Mouse (Mus musculus) liver, embryonic 16.5 days (tissue): ENCODE measurements around the gene Cd244a. TPM values are rescaled to one million over a fixed set of nuclear protein-coding genes. Genes with fewer than 3 reads are reported as not detected.

Experiments
- ATAC-seq: fragments of 200-750 bp; cut with Nextera tagmentation; 2 replicates; pipeline ENCODE4 v1.8.0; 2017; ENCODE audit warnings: low read depth, mild to moderate bottlenecking, moderate number of reproducible peaks, moderate library complexity
- H3K27ac ChIP-seq: fragments of 300-500 bp; sonication (generic); 2 replicates; pipeline ENCODE4 v1.5.1; 2014; ENCODE audit warnings: mild to moderate bottlenecking, low read length
- H3K27me3 ChIP-seq: fragments of 300-500 bp; sonication (generic); 2 replicates; pipeline ENCODE4 v1.6.1; 2014; ENCODE audit warnings: low read depth, low read length, mixed read lengths; ENCODE audit not compliant: control insufficient read depth, insufficient read depth
- H3K36me3 ChIP-seq: fragments of 300-500 bp; sonication (generic); 2 replicates; pipeline ENCODE4 v1.6.1; 2014; ENCODE audit warnings: mild to moderate bottlenecking; ENCODE audit not compliant: control insufficient read depth, insufficient read depth
- H3K4me1 ChIP-seq: fragments of 300-500 bp; sonication (generic); 2 replicates; pipeline ENCODE4 v1.6.1; 2014; ENCODE audit warnings: low read depth, low read length, mixed read lengths; ENCODE audit not compliant: control insufficient read depth
- H3K4me2 ChIP-seq: fragments of 300-500 bp; sonication (generic); 2 replicates; pipeline ENCODE4 v1.6.1; 2014; ENCODE audit warnings: low read depth, low read length, mixed read lengths
- H3K4me3 ChIP-seq: fragments of 300-500 bp; sonication (generic); 2 replicates; pipeline ENCODE4 v1.5.1; 2014; ENCODE audit warnings: low read depth, mild to moderate bottlenecking, low read length
- H3K9ac ChIP-seq: fragments of 300-500 bp; sonication (generic); 2 replicates; pipeline ENCODE4 v1.6.1; 2014; ENCODE audit warnings: low read depth, low read length
- H3K9me3 ChIP-seq: fragments of 300-500 bp; sonication (generic); replicated peaks from 2 replicates; pipeline ENCODE4 v1.6.1; 2016; ENCODE audit warnings: low read length; ENCODE audit not compliant: control insufficient read depth
- WGBS: fragments of 180-500 bp; shearing (Covaris S2); extraction: QIAGEN DNeasy Blood & Tissue Kit; methylation state at CpG from one replicate; pipeline ENCODE4 v1.1.7; 2014; ENCODE audit not compliant: insufficient replicate concordance; 5-methylcytosine and 5-hydroxymethylcytosine counted together
- polyA plus RNA-seq: library from polyadenylated mRNA; unstranded; fragments of >200 nt; fragmentation: Nextera tagmentation; extraction: Ambion mirVana; gene quantifications from 2 replicates; pipeline ENCODE4 v1.2.1, GENCODE M21; 2015

Cd244a gene
- polyA plus RNA-seq, 1 experiment from 2014 or later = 0.48 TPM

DNA sequence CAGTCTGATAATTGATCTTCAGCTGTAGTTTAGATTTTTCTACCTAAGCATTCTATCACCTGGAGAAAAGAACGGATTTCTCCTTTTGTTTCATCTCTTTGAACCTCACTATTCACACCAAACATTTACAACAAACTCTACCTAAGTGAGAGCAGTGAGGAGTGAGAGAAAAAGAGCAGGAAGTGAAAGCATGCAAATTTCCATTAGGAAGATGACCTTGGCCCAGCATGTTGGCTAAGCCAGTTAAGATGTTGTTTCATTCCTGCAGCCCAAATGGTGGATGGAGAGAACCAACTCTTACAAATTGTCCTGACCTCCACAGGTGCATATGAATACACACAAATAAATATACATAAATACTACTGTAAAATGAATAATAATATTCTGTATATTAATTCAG lies 18.3 kb upstream of the Cd244a start:
- Histone ChIP-seq H3K36me3 (no peaks in the 10 kb centered on the region), H3K4me1 (no peaks in the 10 kb centered on the region), H3K9ac (no peak overlapping the region), H3K27ac (no peak overlapping the region), H3K27me3 (no peaks in the 10 kb centered on the region), H3K4me3 (no peak overlapping the region), H3K9me3 (no peaks in the 10 kb centered on the region), H3K4me2 (no peak overlapping the region)
- ATAC-seq = no peak
- WGBS = 43% methylated on average over 1 of the region's 1 CpGs

DNA sequence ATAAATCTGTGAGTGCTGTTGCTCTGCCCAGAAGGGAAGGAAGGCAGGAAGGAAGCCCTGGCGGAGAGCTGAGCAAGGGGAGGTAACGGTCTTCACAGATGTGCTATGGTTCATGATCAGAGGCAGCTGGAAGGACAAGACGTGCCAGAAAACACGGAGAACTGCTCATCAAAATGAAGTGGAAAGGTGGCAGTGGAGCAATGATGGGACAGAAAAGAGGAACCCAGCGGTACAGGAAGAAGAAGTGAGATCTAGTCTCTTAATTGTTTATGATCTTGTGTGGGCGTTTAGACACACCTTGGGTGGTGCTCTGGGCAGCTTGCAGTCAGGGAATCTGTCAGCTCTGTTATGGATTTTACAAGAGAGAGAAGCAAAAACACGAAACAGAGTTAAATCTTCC lies 7.7 kb upstream of the Cd244a start:
- 27% methylated on average over 7 of the region's 7 CpGs for WGBS
- no peak overlapping the region for H3K27ac ChIP-seq
- no peaks in the 10 kb centered on the region for H3K9me3 ChIP-seq
- no peaks in the 10 kb centered on the region for H3K27me3 ChIP-seq
- H3K4me3 ChIP-seq = no peak overlapping the region
- H3K9ac ChIP-seq = no peak overlapping the region
- H3K36me3 ChIP-seq = no peaks in the 10 kb centered on the region
- ATAC-seq = no peak
- H3K4me1 ChIP-seq = no peaks in the 10 kb centered on the region
- H3K4me2 ChIP-seq = no peak overlapping the region

DNA sequence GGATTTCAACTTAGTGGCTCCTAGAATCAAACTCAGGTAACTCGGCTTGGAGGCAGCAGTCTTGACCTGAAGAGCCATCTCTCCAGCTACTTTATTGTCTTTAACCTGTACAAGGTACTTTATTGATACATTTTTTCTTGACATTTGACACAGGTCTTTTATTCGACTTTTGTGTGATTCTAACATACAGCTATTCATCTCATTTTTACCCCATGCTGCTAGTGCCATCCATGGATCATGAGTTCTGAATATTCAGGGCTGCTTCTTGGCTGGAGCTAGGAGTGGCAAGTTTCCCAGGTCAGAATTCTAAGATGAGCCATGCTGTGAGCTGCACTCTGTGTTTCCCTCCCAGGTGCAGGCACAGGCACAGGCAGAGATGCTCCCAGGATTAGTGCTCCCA lies 6.8 kb upstream of the Cd244a start:
- no peak overlapping the region for H3K9ac ChIP-seq
- ATAC-seq = no peak
- no peaks in the 10 kb centered on the region for H3K36me3 ChIP-seq
- H3K27ac ChIP-seq = no peak overlapping the region
- H3K4me2 ChIP-seq = no peak overlapping the region
- H3K4me3 ChIP-seq = no peak overlapping the region
- H3K4me1 ChIP-seq = no peaks in the 10 kb centered on the region
- H3K27me3 ChIP-seq = no peaks in the 10 kb centered on the region
- 46% methylated on average over 2 of the region's 2 CpGs for WGBS
- H3K9me3 ChIP-seq = no peaks in the 10 kb centered on the region

DNA sequence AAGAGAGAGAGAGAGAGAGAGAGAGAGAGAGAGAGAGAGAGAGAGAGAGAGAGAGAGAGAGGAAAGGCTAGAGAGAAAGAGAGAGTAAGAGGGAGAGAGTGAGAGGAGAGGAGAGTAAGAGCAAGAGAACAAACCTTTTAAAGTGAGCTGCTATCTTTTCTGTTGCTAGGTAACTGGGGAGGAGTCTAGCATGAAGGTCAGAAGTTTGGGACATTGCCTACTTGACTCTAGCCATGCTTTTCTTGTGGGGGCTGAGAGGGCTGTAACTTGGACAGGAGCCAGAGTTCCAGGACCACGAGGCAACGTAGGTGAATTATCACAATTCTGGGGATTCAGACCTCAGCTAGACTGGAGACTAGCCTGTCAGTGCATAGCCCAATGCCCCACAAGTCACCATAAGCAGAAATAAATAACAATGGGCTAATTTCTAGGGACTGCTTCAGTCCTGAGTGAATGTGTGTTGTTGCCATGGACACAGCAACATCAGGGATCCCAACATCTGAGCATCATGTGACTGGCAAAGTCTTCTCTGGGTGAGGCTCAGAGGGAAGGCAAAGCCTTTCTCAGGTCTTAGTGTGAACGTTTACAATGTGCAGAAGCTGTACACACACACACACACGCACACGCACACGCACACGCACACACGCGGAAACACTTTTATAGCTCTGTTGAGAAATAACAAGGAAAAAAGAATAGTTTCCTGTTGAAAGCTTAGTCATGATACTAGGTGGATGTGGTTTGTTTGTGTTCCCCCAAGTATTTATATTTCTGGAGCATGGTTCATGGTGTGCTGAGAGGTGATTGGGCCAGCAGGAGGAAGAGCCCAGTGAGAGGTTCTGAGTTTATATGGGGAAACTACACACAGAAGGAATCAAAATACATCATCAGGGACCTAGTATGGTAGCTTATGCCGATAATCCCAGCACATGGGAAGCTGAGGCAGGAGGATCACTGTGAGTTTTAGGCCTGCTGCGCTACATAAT lies 5.3 kb upstream of the Cd244a start:
- Histone ChIP-seq H3K27me3 (no peaks in the 10 kb centered on the region), H3K9me3 (no peaks in the 10 kb centered on the region), H3K27ac (no peak overlapping the region), H3K36me3 (no peaks in the 10 kb centered on the region), H3K9ac (no peak overlapping the region), H3K4me2 (no peak overlapping the region), H3K4me1 (no peaks in the 10 kb centered on the region), H3K4me3 (no peak overlapping the region)
- no peak for ATAC-seq
- 66% methylated on average over 11 of the region's 11 CpGs for WGBS

DNA sequence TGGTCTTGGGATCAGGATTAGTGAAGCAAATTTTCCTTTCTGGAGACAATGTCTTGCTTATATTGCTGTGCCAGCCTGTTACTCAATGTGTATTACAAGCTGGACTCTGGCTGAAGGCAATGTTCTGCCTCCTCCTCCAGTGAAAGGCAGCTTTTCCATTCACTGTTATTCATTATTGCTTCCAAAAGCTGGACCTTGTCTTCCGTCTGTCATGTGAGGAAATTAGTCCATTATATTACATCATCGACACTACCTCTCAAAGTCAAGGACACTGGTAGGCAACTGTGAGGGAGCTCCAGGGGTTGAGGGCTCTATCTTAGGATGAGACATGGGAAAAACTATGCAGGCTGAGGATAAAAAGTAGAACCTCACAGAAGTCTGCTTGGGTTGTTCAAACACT lies 2.6 kb upstream of the Cd244a start:
- Histone ChIP-seq H3K27me3 (no peaks in the 10 kb centered on the region), H3K4me1 (no peaks in the 10 kb centered on the region), H3K9me3 (no peaks in the 10 kb centered on the region), H3K9ac (no peak overlapping the region), H3K27ac (no peak overlapping the region), H3K4me3 (no peak overlapping the region), H3K4me2 (no peak overlapping the region), H3K36me3 (no peaks in the 10 kb centered on the region)
- ATAC-seq = no peak
- 58% methylated on average over 2 of the region's 2 CpGs for WGBS

DNA sequence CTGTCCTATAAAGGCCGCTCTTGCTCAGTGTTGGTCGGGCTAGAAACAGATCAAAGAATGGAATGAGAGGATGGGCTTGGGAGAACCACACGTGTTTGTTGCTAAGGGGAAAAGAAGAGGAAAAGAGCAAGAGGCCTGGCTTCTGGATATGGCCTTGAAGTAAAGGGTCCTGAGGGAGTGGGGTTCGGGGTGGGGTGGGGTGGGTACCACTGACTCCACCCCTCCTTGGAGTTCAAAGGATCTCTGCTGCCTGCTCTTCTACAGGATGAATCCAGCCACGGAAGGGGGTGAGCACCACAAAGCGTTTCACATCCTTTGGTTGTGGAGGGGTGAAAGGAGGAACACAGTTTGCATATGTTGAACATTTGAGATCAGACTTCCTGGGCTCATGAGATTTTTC lies 586 bp upstream of the Cd244a start:
- Histone ChIP-seq H3K4me2 (no peak overlapping the region), H3K4me1 (no peaks in the 10 kb centered on the region), H3K9me3 (no peaks in the 10 kb centered on the region), H3K36me3 (no peaks in the 10 kb centered on the region), H3K9ac (no peak overlapping the region), H3K4me3 (no peak overlapping the region), H3K27me3 (no peaks in the 10 kb centered on the region), H3K27ac (no peak overlapping the region)
- ATAC-seq = no peak
- 47% methylated on average over 6 of the region's 6 CpGs for WGBS

DNA sequence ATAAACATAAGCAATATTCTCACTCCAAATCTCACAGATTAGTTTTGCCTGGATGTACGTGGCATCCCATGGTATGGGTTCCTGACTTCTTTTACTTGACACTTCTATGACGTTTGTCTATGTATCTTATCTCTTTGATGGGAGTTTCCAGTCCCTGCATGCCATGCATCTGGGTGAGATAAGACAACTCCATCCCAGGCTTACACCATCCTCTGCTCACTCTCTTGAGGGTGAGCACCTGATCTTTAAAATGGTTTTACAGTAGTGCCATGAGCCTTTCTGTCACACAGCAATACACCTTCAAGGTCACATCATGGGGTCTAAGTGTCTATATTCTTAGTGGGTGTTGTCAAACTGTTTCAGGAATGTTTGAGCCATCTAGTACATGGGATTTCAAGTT lies 1.3 kb downstream of the Cd244a start:
- no peak overlapping the region for H3K27ac ChIP-seq
- no peak overlapping the region for H3K4me2 ChIP-seq
- H3K4me1 ChIP-seq = no peaks in the 10 kb centered on the region
- no peak for ATAC-seq
- no peak overlapping the region for H3K4me3 ChIP-seq
- H3K27me3 ChIP-seq = no peaks in the 10 kb centered on the region
- no peak overlapping the region for H3K9ac ChIP-seq
- H3K36me3 ChIP-seq = no peaks in the 10 kb centered on the region
- H3K9me3 ChIP-seq = no peaks in the 10 kb centered on the region
- 17% methylated on average over 2 of the region's 2 CpGs for whole genome bisulfite sequencing

DNA sequence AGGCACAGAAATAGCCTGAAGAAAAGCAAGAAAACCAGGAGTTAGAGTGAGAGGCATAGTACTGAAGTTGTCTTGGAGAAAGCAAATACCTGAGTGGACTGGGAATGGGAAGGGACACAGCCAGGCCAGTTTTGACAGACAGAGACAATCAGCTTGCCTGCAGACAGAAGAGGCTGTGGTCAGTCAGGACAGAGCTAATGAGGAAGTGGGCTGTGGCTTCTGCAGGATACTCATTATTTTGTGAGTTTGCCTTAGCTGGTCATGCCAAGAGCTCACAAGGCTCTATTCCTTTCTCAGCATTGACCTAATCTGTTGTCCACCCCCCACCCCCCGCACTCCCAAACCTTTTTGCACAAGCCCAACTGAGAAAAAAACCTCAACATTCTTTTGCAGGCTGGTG lies 2.2 kb downstream of the Cd244a start:
- no peak overlapping the region for H3K9ac ChIP-seq
- H3K27ac ChIP-seq = 0 out of 2 replicates have a peak overlapping the region, but pooled peaks have one; percentile 12
- no peak overlapping the region for H3K4me2 ChIP-seq
- no peak overlapping the region for H3K4me3 ChIP-seq
- no peaks in the 10 kb centered on the region for H3K9me3 ChIP-seq
- no peaks in the 10 kb centered on the region for H3K27me3 ChIP-seq
- 38% methylated on average over 1 of the region's 1 CpGs for WGBS
- peaks cover 4% of the 10 kb centered on the region; the same call in 1 of the 2 replicates for H3K4me1 ChIP-seq
- no peaks in the 10 kb centered on the region for H3K36me3 ChIP-seq
- ATAC-seq = no peak

DNA sequence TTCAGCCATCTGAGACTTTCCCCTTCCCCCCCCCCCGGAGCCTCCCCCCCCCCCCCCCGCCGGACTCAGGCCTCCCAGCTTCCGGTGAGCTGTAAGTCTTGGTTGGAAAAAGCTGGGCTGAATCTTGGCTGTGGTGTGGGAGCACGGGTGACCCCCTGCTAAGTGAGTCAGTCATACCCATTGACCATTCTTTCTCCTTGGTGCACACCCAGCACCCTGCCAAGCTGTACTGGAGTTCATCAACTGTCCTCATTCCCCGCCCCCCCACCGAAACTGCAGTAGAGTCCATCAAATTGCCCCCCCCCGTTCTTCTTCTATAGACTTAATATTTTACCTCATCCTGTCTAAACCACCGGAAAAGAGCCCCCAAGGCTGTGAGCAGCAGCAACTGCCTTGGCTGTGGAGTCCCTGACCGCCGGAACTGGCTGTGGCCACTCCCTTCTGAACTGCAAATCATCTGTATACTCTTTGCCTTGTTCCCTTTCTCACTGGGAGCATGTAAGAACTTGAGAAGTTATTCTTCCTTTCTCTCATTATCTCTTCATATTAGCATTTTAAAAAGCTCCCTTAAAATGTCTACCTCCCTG lies 2.7 kb downstream of the Cd244a start:
- Histone ChIP-seq H3K27me3 (no peaks in the 10 kb centered on the region), H3K4me3 (no peak overlapping the region), H3K36me3 (no peaks in the 10 kb centered on the region), H3K9me3 (no peaks in the 10 kb centered on the region), H3K4me2 (peak overlapping the region; percentile 22; the same call in 1 of the 2 replicates), H3K9ac (no peak overlapping the region), H3K4me1 (peaks cover 4% of the 10 kb centered on the region; the same call in 1 of the 2 replicates), H3K27ac (no peak overlapping the region)
- no peak for ATAC-seq
- 13% methylated on average over 7 of the region's 11 CpGs for WGBS
